Mouse (Mus musculus): ENCODE results near the gene Olfr610.

GRCm38 (mm10) chr7:103555779-103556178 is 43.9 kb upstream of the Olfr610 start, which contains the start of gene Olfr615:
- TF ChIP-seq HCFC1 (IDR thresholded peaks at IDR 0.05; ENCODE audit: low read depth, low read length): no peak
- TF ChIP-seq CTCF (conservative IDR thresholded peaks at IDR 0.05 in 1 of 2, IDR thresholded peaks at IDR 0.05 in 1 of 2; ENCODE audit: low read depth in 2 of 2, low read length in 2 of 2): no peak
- no peak for TF ChIP-seq ZKSCAN1 (IDR thresholded peaks at IDR 0.05; ENCODE audit: borderline replicate concordance, low read depth, low read length)
- no peak for TF ChIP-seq ZMIZ1 (IDR thresholded peaks at IDR 0.05; ENCODE audit: low read depth, low read length)

Data from CH12.LX (cell line).